Mouse (Mus musculus) liver, postnatal 0 days (tissue): ENCODE measurements at regions not wholly inside any gene's neighbourhood (a gene's known extent, or its start where the extent isn't known, plus 50 kb on each side); places are given as distances from the start of the nearest gene placed in this dataset.

Experiments
- ATAC-seq: fragments of 200-750 bp; cut with Nextera tagmentation; 2 replicates; pipeline ENCODE4 v1.8.0; 2017; ENCODE audit warnings: mild to moderate bottlenecking, moderate library complexity
- DNase-seq: peaks from one replicate; pipeline ENCODE4 v3.0.0-alpha.2; 2016
- H3K27ac ChIP-seq: fragments of 300-500 bp; sonication (generic); 2 replicates; pipeline ENCODE4 v1.5.1; 2014; ENCODE audit warnings: antibody characterized with exemption, moderate library complexity, mild to moderate bottlenecking, low read depth
- H3K27me3 ChIP-seq: fragments of 300-500 bp; sonication (generic); 2 replicates; pipeline ENCODE4 v1.6.1; 2014; ENCODE audit warnings: low read length, control low read depth, mixed read lengths; ENCODE audit not compliant: insufficient read depth
- H3K36me3 ChIP-seq: fragments of 300-500 bp; sonication (generic); replicated peaks from 2 replicates; pipeline ENCODE4 v1.6.1; 2014; ENCODE audit warnings: mild to moderate bottlenecking, control low read depth, low read length, moderate library complexity, mixed read lengths; ENCODE audit not compliant: insufficient read depth
- H3K4me1 ChIP-seq: fragments of 300-500 bp; sonication (generic); 2 replicates; pipeline ENCODE4 v1.6.1; 2014; ENCODE audit warnings: antibody characterized with exemption, mild to moderate bottlenecking, control low read depth; ENCODE audit not compliant: insufficient read depth
- H3K4me2 ChIP-seq: fragments of 300-500 bp; sonication (generic); 2 replicates; pipeline ENCODE4 v1.6.1; 2014; ENCODE audit warnings: low read depth, mild to moderate bottlenecking, low read length, moderate library complexity, mixed read lengths
- H3K4me3 ChIP-seq: fragments of 300-500 bp; sonication (generic); 2 replicates; pipeline ENCODE4 v1.5.1; 2014; ENCODE audit warnings: low read depth, low read length
- H3K9ac ChIP-seq: fragments of 300-500 bp; sonication (generic); replicated peaks from 2 replicates; pipeline ENCODE4 v1.6.1; 2014; ENCODE audit warnings: mild to moderate bottlenecking, moderate library complexity
- H3K9me3 ChIP-seq: fragments of 300-500 bp; sonication (generic); 2 replicates; pipeline ENCODE4 v1.6.1; 2016; ENCODE audit warnings: mild to moderate bottlenecking, control low read depth, low read length, mixed read lengths
- CTCF ChIP-seq: sonication (generic); IDR thresholded peaks from 2 replicates; pipeline ENCODE4 v1.5.1; 2016; ENCODE audit warnings: antibody characterized with exemption, low read depth
- EP300 ChIP-seq: IDR thresholded peaks from 2 replicates; pipeline ENCODE4 v1.6.1; 2016; ENCODE audit warnings: antibody characterized with exemption, low read depth, mild to moderate bottlenecking
- WGBS: fragments of 180-500 bp; shearing (Covaris S2); extraction: QIAGEN DNeasy Blood & Tissue Kit; methylation state at CpG from one replicate; pipeline ENCODE4 v1.1.7; 2014; ENCODE audit not compliant: insufficient replicate concordance; 5-methylcytosine and 5-hydroxymethylcytosine counted together

DNA sequence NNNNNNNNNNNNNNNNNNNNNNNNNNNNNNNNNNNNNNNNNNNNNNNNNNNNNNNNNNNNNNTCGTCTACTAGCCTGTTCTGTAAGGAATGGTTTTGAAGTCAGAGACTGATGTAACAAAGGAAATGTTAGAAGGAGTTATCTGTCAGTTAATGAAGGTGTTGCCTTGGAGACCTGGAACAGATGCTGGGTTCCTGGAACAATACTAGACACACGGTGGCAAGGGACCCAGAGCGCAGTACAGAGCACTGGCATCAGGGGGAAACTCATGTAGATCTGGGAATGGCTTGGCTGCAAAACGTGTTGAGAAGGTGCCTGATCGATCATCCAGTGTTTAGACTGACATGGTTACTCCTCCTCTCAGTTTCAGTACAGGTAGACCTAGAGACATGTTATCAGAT, 493.6 kb upstream of the Arid1b start:
- H3K4me3 ChIP-seq = no peak overlapping the region
- ATAC-seq (no peak), DNase-seq (no peak)
- no peaks in the 10 kb centered on the region for H3K27me3 ChIP-seq
- 73% methylated on average over 5 of the region's 5 CpGs for WGBS
- no peaks in the 10 kb centered on the region for H3K36me3 ChIP-seq
- H3K4me1 ChIP-seq = 0 out of 2 replicates have a peak, but pooled peaks cover 8% of the 10 kb centered on the region
- H3K9me3 ChIP-seq = no peaks in the 10 kb centered on the region
- H3K4me2 ChIP-seq = no peak overlapping the region
- TF ChIP-seq EP300 (no peak), CTCF (no peak)
- H3K27ac ChIP-seq = no peak overlapping the region
- no peak overlapping the region for H3K9ac ChIP-seq

DNA sequence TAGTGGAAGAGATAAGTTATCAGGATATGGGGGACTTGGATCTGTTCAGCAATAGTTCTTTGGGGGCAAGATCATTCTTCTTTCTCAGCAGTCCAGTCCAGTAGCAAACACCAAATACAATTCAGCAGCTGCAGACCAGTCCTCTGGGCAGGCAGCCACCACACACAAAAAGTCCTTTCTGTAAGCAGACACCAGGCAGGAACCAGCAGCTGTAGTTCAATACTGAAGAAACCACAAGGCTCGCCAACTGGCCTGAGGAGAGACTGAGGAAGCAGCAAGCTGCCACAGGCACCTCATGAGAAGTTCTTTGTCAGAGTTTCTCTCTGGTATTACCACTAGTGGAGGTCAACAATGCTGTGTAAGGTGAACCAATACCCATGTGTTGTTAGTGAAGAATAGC, 493.1 kb upstream of the Arid1b start:
- Histone ChIP-seq H3K36me3 (no peaks in the 10 kb centered on the region), H3K27me3 (no peaks in the 10 kb centered on the region), H3K4me1 (0 out of 2 replicates have a peak, but pooled peaks cover 8% of the 10 kb centered on the region), H3K4me2 (no peak overlapping the region), H3K9me3 (no peaks in the 10 kb centered on the region), H3K9ac (no peak overlapping the region), H3K27ac (no peak overlapping the region), H3K4me3 (no peak overlapping the region)
- TF ChIP-seq CTCF = no peak
- TF ChIP-seq EP300 = no peak
- ATAC-seq (no peak), DNase-seq (no peak)
- 71% methylated on average over 1 of the region's 1 CpGs for WGBS

DNA sequence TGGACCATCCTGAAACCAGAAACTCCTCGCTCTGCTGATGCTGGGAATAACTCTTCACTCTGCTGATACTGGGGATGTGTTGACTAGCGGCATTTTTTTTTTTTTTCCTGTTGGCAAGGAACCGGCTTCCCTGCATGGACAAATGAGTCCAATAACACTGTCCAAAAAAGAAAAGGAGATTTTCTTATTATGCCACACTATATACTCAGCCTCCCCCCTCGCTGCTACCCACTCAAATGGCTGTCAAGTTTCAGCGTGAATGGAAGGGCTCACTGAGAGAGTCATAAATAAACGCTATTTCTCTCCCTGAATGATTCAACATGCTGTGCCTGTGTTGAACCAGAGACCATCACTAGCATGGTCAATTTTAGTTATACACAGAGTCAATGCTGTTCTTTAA, 489.2 kb upstream of the Arid1b start:
- no peaks in the 10 kb centered on the region for H3K36me3 ChIP-seq
- ATAC-seq (no peak), DNase-seq (no peak)
- H3K9me3 ChIP-seq = no peaks in the 10 kb centered on the region
- H3K9ac ChIP-seq = no peak overlapping the region
- no peaks in the 10 kb centered on the region for H3K4me1 ChIP-seq
- TF ChIP-seq CTCF = no peak
- TF ChIP-seq EP300 = no peak
- H3K27me3 ChIP-seq = no peaks in the 10 kb centered on the region
- no peak overlapping the region for H3K4me3 ChIP-seq
- H3K4me2 ChIP-seq = no peak overlapping the region
- H3K27ac ChIP-seq = no peak overlapping the region
- 71% methylated on average over 6 of the region's 6 CpGs for WGBS

DNA sequence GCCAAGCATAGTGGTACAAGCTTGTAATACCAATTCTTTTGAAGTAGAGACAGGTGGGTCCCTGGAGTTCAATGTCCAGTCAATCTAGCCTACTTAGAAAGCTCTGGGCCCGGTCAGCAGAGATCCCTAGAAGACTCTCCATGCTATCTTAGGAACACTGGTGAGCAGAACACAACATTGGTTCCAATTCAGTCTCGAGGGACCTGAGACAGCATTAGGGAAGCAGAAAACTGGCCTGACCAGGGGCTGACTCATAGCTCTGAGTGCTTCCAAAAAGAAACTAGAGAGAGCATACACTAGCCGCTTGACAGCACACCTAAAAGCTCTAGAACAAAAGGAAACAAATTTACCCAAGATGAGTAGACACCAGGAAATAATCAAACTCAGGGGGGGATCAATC, 484.6 kb upstream of the Arid1b start:
- H3K9me3 ChIP-seq = no peaks in the 10 kb centered on the region
- no peak overlapping the region for H3K9ac ChIP-seq
- H3K4me3 ChIP-seq = no peak overlapping the region
- ATAC-seq (no peak), DNase-seq (no peak)
- no peaks in the 10 kb centered on the region for H3K27me3 ChIP-seq
- no peak overlapping the region for H3K4me2 ChIP-seq
- no peaks in the 10 kb centered on the region for H3K4me1 ChIP-seq
- no peak overlapping the region for H3K27ac ChIP-seq
- TF ChIP-seq EP300 (no peak), CTCF (no peak)
- no peaks in the 10 kb centered on the region for H3K36me3 ChIP-seq
- WGBS = 60% methylated on average over 3 of the region's 3 CpGs

DNA sequence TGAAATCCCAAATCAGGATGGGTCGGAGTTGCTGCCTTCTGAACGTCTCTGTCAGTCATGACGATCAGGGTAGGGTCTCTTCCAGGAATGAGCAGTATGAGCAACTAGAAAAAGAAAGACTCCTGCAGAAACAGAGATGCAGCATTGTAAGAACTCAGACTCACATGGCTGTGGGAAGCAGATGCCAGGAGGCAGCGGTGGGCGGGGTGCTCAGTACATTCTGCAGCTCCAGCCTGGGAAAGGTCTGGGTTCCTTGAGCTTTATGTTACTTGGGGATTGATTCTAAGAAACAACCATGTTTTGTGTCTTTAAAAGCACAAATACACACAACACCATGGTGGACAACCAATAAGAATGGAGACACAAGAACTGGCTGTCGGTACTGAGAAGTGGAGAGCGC, 478.0 kb upstream of the Arid1b start:
- H3K4me1 ChIP-seq = no peaks in the 10 kb centered on the region

DNA sequence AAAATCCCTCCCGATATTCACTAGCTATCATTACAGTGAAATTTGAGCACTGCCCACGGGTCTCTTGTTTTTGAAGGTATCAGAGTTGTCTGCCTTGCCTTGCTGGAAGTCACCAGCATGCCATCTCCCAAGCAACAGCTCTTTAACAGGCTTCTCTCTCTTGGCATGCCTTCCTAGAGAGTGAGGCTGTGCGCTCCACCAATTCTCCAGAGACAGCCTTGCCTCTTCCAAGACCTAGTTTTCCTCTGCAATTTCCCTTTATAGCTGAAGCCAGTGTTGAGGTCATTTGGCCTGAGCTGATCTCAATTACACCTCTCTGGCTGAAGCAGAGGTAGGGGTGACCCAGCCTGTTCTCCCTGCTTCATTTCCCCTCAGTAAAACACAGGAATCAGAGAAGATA, 477.3 kb upstream of the Arid1b start:
- no peak overlapping the region for H3K4me2 ChIP-seq
- H3K9me3 ChIP-seq = no peaks in the 10 kb centered on the region
- ATAC-seq = no peak
- H3K27ac ChIP-seq = no peak overlapping the region
- no peak for DNase-seq
- WGBS = 70% methylated on average over 3 of the region's 3 CpGs
- H3K36me3 ChIP-seq = no peaks in the 10 kb centered on the region
- no peak overlapping the region for H3K4me3 ChIP-seq
- no peaks in the 10 kb centered on the region for H3K27me3 ChIP-seq
- no peak overlapping the region for H3K9ac ChIP-seq
- H3K4me1 ChIP-seq = no peaks in the 10 kb centered on the region
- TF ChIP-seq CTCF = no peak
- TF ChIP-seq EP300 = no peak

More for the DNA sequence above, 478.0 kb upstream of the Arid1b start:
- Histone ChIP-seq H3K9ac (no peak overlapping the region), H3K4me3 (no peak overlapping the region), H3K4me2 (no peak overlapping the region), H3K27ac (no peak overlapping the region), H3K36me3 (no peaks in the 10 kb centered on the region), H3K27me3 (no peaks in the 10 kb centered on the region), H3K9me3 (no peaks in the 10 kb centered on the region)
- 79% methylated on average over 7 of the region's 7 CpGs for WGBS
- ATAC-seq = no peak
- DNase-seq = no peak
- TF ChIP-seq CTCF (no peak), EP300 (no peak)

DNA sequence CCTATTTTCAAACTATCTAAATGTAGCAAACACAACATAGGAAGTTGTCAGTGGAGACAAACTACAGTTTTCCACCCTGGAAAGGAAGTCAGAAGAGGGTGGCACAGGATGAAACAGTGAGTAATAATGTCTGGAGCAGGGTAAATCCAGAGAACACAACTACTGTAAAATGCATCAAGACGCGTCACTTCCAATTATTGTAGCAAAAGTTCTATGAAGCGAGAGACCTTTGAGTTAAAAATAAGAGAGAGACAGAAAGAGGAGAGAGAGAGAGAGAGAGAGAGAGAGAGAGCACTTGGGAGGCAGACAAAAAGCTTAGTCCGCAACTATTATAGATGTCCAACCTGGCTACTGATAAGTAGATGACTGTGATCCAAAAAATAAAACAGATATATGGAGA, 473.1 kb upstream of the Arid1b start:
- WGBS = 83% methylated on average over 4 of the region's 4 CpGs
- H3K9me3 ChIP-seq = no peaks in the 10 kb centered on the region
- TF ChIP-seq EP300 (no peak), CTCF (no peak)

More for the DNA sequence above, 473.1 kb upstream of the Arid1b start:
- Histone ChIP-seq H3K36me3 (no peaks in the 10 kb centered on the region), H3K4me3 (no peak overlapping the region), H3K4me1 (no peaks in the 10 kb centered on the region), H3K4me2 (no peak overlapping the region), H3K27me3 (no peaks in the 10 kb centered on the region), H3K27ac (no peak overlapping the region), H3K9ac (no peak overlapping the region)
- ATAC-seq (no peak), DNase-seq (no peak)
